Mouse (Mus musculus): Measurements from ENCODE around the gene Fpgs.

The Fpgs gene

GRCm38 (mm10) chr2:32665853-32666252, 38.1 kb downstream of the Fpgs start:
- no peak for DNase-seq

- no peak for DNase-seq
Observed at GRCm38 (mm10) chr2:32665345-32665744, 38.6 kb downstream of the Fpgs start.

- DNase-seq, result no peak
Observed at GRCm38 (mm10) chr2:32662291-32662690, 41.7 kb downstream of the Fpgs start.

GRCm38 (mm10) chr2:32661509-32662107, 42.3 kb downstream of the Fpgs start:
- DNase-seq, result peak; percentile 86

- DNase-seq, result no peak
Observed at GRCm38 (mm10) chr2:32658873-32659272, 45.1 kb downstream of the Fpgs start.

- peak; percentile 77 for DNase-seq
Observed at GRCm38 (mm10) chr2:32655826-32656225, 48.1 kb downstream of the Fpgs start.

GRCm38 (mm10) chr2:32655394-32655744, 48.6 kb downstream of the Fpgs start:
- DNase-seq, result no peak

- peak; percentile 80 for DNase-seq
Observed at GRCm38 (mm10) chr2:32654743-32655393, 49.1 kb downstream of the Fpgs start.

GRCm38 (mm10) chr2:32653764-32654163, 50.2 kb downstream of the Fpgs start:
- DNase-seq, result no peak

- no peak for DNase-seq
Observed at GRCm38 (mm10) chr2:32647366-32647765, 56.6 kb downstream of the Fpgs start.

GRCm38 (mm10) chr2:32646379-32647056, 57.4 kb downstream of the Fpgs start, which contains the start of gene Eng:
Gene Eng (plus strand): TSS chr2:32646595.
- DNase-seq, result peak; percentile 92

GRCm38 (mm10) chr2:32645647-32646046, 58.3 kb downstream of the Fpgs start:
- DNase-seq, result no peak

- no peak for DNase-seq
Observed at GRCm38 (mm10) chr2:32644799-32645475, 59.0 kb downstream of the Fpgs start.

- no peak for DNase-seq
Observed at GRCm38 (mm10) chr2:32644083-32644482, 59.9 kb downstream of the Fpgs start.

- DNase-seq, result no peak
Observed at GRCm38 (mm10) chr2:32642813-32643212, 61.1 kb downstream of the Fpgs start.

- DNase-seq, result no peak
Observed at GRCm38 (mm10) chr2:32641810-32642209, 62.1 kb downstream of the Fpgs start.

- no peak for DNase-seq
Observed at GRCm38 (mm10) chr2:32640550-32641051, 63.3 kb downstream of the Fpgs start.

GRCm38 (mm10) chr2:32639632-32640031, 64.3 kb downstream of the Fpgs start:
- DNase-seq, result no peak

GRCm38 (mm10) chr2:32637778-32638281, 66.1 kb downstream of the Fpgs start:
- DNase-seq, result peak; percentile 88

- DNase-seq, result no peak
Observed at GRCm38 (mm10) chr2:32636617-32637016, 67.3 kb downstream of the Fpgs start.

GRCm38 (mm10) chr2:32634277-32635105, 69.5 kb downstream of the Fpgs start:
- no peak for DNase-seq

- DNase-seq, result peak; percentile 83
Observed at GRCm38 (mm10) chr2:32633660-32634059, 70.3 kb downstream of the Fpgs start.

All from lung, postnatal 36 days (tissue).